Mouse (Mus musculus) bone marrow macrophage, adult 2 months (primary cell): ENCODE measurements around the gene Smndc1.

ENCODE experiments used
- CTCF ChIP-seq: IDR thresholded peaks from 2 replicates; pipeline ENCODE4 v1.5.1; 2012; ENCODE audit warnings: low read depth, mild to moderate bottlenecking, low read length, moderate library complexity
- POLR2A ChIP-seq: IDR thresholded peaks from 2 replicates; pipeline ENCODE4 v1.6.1; 2012; ENCODE audit warnings: mild to moderate bottlenecking, low read depth, low read length, borderline replicate concordance

- TF ChIP-seq CTCF (peak; percentile 36), POLR2A (no peak)
These were observed 29.5 kb upstream of the Smndc1 start for GRCm38 (mm10) chr19:53419834-53420233.
